Mouse (Mus musculus): ENCODE measurements around the gene Dusp13.

Dusp13 gene

DNA sequence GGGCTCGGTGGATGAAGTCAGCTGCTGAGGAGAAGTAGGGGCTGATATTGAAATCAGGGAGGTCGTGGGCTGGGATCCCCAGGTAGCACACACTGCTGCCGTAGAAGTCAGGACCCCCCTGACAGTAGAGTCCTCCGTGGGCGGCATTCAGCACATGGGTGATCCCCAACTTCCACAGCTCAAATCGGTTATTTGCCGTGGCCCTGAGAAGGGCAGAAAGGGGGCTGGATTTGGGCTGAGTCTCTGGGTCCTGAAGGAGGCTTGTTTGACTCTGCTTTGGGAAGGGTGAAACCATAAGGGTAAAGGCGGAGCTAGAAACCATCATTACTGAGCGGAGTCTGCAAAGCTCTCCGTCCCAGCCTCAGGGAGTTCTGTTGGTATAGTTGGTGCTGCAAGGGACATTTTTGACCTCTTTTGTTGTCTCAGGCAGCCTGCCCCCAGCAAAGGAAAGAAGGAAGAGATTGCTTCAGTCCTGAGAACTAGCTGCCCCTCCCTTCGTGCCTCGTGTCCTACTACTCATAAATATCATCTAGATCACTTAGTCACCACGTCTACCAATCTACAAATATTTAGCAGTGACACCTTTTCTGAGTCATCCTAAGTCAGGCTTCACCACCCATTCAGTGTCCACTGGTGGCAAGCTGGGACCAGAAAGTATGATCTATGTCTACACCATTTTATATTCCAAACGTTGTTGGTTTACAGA is 3.4 kb downstream of the Dusp13 start:
- peak; percentile 31 to 37 for DNase-seq (ENCODE audit: low spot score in 2 of 2)

DNA sequence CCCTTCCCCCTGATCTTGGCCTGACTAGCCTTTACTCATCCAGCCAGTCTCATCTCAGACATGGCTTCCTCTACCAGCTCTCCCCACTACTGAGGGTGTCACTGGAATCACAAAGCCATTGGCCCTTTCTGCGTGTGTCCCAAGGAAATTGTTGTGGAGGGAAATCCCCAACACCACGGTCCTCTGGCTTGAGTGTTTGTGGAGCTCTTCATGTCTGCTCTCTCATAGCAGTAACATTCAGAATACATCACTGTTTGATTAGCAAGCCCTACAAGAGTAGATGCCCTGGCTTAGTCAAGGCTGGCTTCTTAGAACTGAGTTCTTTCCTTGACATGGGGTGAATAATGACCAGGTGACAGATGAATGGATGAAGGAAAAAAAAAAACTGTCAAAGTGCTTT is 4.1 kb downstream of the Dusp13 start:
- DNase-seq (ENCODE audit: low spot score in 2 of 2): no peak

DNA sequence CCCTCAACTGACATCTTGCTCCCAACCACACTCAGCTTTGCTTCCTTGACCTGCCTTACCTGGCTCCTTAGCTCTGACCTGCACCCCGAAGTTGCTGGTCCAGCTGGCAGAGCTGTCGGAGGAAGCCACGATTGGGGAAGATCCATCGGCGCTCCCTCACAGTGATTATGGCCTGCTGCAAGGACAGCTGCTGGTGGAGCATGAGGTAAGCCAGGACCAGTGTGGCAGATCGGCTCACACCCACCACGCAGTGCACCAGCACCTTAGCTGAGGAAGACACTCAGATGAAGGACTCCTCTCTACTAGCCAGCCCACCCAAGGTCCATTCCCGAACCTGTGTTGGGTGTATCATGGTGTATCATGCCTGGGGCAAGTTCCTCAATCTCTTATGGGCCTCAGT is 4.7 kb downstream of the Dusp13 start:
- no peak for DNase-seq (ENCODE audit: low spot score in 2 of 2)

DNA sequence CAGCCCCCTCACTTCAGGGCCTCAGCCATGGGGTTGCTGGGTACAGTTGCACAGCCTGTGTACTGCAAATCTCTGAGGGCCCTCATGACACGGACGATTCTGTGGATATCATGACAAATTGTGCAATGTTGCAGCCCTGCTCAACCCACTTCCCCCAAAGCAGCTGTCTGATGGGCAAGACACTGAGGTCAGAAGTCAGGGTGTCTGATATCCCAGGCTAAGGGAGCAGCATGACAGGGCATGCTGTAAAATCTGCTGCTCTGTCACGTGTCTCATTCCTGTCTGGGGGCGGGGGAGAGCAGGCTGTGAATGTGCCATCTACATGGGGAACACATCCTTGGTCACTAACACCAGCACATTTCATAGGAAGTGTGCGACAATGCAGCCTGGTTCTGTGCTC is 5.8 kb downstream of the Dusp13 start:
- no peak for DNase-seq (ENCODE audit: low spot score in 2 of 2)

DNA sequence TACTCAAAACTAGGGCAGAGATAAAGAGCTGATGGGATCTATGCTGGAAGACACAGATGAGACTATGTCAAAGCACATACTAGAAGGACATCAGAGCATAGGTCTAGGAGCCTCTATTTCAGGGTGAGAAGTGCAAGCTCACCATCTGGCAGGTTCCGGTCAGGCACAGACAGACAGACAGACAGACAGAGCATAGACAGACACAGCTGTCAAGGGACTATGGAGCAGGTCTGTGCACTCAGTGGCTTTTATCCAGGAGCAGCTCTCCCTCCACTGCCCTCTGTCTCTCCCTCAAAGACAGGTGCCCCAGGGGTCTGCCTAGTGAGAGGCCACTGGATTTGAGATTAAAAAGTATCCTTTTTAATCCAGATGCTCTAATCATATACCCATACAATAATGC is 6.8 kb downstream of the Dusp13 start:
- no peak for DNase-seq (ENCODE audit: low spot score in 2 of 2)

DNA sequence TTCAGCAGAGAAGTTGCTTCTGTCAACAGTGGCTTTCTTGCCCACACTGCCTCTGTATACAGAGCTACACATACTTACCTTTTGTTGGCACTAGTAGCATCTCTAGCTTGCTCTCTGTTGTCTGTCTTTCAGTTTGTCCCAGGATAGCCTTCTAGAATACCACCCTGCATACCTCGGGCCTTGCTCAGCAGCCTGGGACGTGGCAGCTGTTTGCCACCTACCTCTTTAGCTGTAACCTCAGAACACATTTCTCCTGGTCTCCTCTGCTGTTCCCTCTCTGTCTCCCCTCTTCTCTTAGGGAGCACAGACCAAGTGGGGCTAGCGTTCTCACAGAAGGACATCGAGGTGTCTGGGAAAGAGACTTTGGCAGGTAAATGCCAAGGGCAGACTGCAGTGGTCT is 8.5 kb downstream of the Dusp13 start:
- DNase-seq (ENCODE audit: low spot score in 2 of 2): no peak

DNA sequence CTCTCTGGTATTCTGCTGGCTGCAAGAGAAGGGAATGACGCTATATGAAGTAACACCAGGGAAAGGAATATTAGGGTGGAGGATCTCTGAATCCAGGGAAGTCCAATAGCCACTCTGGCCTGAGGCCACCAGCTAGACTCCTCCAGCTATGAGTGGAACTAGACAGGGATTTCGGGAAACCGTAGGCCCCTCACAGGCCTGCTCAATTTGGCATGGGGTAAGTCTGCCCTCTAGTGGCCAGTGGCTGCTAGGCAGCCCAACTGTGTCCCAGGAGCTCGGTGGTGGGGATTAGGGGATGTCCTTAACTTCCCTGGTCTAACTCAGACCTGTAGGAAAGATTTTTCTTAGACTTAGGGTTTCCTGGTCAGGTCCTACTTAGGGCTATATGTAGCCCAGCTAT is 9.2 kb downstream of the Dusp13 start:
- peak; percentile 58 to 68 for DNase-seq (ENCODE audit: low spot score in 2 of 2)

DNA sequence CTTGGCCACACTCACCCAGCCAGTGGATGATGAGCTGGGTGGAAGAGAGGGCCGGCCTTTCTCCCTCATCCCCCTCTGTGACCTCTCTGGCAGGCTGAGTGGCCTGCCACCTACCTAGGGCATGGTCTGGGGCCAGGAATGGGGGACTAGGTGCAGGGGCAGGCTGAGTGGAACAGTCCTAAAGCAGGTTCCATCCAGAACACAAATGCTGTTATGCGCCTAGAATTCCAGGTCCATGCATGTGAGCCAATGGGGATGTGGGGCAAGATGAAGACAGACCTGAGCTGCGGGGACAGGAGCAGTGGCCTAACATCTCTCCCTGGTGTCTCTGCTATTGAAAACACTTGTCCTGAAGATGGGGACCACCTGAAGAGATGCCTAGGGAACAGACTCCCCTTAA is 9.7 kb downstream of the Dusp13 start:
- DNase-seq (ENCODE audit: low spot score in 2 of 2): no peak

DNA sequence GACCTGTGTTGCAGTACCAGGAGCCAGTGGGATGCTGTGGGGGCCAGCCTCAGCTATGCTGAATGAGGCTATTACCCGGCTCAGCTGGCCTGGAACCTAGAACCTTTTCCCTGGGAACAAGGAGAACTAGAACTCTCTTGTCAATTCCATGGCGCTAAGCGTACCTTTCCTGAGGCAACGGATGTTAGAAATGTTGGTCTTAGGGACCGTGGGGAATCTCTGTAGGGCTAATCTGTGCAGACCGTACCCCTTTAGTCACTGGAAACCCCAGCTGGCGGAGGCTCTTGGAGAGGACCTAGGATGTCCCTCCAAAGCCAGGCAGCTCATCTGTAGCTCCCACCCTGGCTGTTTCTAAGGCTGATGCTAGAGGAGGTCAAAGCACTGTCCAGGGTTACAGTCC is 10.6 kb downstream of the Dusp13 start:
- no peak for DNase-seq (ENCODE audit: low spot score in 2 of 2)

DNA sequence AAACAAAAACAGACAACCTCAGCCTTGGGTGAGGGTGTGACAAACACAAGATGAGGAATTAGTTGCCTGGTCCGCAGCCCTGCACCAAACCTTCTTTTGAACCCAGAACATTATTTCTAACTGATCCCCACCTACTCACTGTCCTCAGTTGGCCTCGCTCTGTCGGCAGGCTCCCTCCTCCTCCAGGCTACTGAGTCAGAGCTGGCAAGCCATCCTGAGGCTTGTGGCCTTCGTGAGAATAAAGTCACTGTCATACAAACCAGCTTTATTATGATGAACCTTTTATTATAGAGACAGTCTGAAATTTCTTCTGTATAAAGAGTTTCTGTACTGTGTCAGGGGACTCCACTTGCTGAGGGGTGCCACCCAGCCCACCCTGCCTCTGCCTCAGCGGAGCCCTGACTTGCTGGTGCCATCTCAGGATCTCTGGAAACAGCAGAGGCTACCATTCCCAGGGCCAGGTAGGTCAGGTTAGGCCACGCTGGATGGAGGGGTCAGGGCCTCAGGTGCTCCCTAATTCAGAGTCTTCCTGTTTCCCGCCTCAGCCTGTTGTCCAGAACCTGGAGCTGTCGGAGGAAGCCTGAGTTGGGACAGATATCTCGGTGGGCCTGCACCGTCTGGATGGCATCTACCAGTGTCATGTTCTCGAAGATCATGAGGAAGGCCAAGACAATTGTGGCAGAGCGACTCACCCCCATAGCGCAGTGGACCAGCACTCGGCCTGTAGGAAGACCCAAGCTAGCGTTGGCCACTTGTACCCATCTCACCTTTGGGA is 17.7 kb downstream of the Dusp13 start:
- no peak for DNase-seq (ENCODE audit: low spot score in 2 of 2)

DNA sequence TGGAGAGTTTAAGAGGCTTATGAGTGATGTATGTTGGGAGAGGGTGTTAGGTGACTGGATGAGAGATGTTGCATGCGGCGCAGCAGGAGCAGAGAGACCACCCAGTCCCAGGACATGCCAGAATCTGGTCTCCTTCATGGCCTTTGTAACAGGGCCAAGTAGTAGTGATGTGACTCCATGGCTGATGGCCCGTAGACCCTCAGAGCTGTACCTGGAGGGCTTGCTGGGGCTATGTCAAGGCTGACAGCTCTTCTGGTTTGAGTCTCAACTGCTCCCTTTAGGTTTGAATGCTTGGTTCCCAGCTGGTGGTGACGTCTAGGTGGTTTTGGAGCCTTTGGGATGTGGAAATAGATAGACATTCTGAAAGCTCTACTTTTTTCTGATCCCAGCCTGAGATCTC is 21.0 kb downstream of the Dusp13 start:
- DNase-seq (ENCODE audit: low spot score in 2 of 2): no peak

DNA sequence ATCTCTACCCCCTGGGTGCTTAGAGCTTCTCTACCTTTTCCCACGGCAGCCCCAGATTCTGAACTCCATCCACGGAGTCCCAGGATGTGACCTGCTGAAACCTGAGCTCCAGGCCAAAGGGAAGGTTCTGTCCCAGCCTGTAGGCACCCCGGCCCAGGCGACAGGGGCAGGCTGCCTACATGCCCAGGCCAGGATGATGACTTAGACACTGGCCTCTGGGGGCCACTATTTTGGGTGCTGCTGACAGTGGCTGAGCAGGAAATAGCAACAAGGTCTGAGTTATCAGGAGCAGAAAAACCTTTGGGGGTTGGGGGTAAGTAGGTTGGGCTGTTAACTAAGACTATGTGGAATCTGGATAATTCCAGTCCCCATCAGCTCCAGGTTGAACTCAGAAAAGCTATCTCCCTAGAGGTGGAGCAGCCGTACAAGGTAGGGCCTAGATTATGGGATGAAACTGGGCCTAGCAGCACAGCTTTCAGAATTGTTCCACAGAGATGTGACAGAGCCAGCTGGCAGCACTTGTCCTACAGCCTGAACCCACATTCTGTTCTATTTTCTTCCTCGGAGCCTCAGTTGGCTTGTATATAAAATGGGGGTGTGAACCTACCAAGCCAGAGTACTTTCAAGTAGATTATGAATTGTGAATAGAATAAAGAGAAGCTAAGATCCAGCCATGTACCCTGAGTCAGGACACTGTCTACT is 21.8 kb downstream of the Dusp13 start:
- DNase-seq (ENCODE audit: low spot score in 2 of 2): no peak

DNA sequence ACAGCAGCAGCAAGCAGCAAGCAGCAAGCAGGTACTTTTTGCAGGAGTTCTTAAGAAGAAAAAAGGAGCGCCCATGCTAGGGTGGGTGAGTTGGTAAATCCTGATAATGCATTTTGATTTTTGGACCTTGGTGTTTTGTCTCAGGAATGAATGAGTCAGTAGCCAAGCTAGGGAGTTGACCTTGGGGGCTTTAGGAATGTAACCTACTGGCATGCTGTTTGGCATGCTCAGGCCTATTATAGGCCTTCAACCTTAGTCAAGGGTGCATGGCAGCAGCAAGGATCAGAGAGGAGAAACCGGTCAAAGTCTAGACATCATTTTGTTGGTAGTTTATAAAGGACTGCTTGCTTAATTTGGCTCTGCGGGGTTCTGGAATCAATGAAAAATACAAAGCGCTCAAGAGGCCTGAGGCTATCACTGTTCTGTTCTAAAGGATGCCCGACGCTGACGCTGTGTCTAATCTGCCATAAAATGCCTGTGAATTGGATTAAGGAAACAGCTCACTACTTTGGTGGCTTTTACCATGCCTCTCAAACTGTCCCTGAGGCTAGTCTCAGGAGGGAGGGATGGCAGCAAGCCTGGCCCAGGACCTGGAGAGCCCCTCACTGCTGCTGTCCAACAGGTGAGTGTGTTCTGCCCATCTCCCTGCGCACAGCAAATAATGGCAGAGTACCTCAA is 28.8 kb downstream of the Dusp13 start:
- DNase-seq (ENCODE audit: low spot score in 2 of 2): no peak

DNA sequence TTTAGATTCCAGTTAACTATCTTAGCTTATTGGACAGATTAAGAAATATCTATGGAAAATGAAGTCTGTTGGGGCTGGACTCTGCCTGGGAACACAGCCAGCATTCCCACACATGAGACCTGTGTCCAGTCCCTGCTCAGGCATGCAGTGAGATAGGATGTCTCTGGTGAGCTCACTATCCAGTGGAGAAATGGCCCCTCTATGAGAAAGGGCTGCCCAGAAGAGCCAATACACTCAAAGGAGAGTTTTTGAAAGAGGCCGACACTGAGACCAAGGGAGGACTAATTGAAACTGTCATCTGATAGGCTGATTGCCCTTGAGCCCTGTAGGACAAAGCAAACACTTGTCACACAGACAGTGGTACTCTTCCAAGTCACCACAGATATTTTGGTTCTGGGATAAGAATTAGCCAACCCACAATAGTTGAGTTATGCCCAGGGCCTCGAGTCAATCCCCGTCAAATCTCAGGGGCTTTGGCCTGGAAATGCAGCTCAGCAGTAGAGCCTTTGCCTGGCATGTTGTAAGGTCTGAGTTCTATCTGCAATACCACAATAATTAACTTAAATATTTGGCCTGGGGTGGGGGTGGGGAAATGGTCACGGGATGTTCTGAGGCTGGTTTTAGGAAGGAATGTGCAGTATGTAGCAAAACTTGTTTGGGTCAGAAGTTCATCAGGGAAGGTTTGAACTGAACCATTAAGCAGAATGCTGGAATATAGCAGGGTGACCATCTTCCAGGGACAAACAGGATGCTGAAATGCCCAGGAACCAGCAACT is 30.4 kb downstream of the Dusp13 start:
- no peak for DNase-seq (ENCODE audit: low spot score in 2 of 2)

DNA sequence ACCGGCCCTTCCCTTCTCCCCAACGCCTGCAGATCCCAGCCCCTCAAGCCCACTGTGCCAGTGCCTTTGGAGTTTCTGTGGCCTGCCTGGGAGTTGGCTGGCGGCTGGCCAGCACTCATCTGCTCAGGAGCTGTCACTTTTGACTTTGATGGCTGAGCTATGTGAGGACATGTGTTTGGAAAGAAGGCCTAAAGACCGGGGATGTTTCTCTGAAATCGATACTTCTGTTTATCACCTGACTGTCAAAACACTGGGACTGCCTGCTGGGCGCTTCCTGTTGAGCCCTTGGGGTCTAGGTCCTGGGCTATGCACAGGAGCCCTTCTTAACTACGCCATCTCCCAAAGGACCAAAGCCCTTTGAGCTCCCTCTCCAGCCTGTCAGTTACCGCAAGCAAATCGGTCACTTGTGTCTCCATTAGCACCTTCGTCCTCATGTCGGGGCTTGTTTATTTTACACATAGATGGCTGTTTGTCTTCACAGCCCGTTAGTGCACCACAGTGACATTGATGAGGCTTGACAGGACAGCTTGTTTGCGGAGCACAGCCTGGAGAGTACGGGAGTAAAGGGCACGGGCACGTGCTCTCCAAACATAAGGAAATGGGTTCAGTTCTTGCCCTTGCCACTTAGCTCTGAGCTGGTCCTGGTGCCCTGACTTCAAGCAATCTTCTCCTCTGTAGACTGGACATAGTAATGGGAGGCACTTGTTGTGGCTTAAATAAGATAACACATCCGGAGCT is 31.2 kb downstream of the Dusp13 start:
- no peak for DNase-seq (ENCODE audit: low spot score in 2 of 2)

DNA sequence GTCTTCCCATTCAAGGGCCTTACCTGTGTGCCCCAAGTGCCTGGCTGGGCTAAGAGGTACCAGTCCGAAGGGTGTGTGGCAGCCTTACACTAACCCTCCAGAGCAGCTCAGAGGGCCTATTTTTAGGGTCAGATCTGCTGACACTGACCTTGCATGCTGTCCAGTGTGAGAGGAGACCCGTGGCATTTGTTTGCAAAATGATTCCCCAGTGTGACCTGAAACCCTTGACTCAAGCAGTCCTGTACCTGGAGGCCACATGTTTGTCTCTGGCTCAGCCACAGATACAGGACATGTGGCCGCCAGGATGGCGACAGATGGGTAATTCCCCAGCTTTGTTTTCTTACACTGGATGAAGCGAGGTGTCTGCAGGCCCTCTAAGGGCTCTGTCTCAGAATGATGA is 36.5 kb downstream of the Dusp13 start, which contains the start of gene Dupd1:
Dupd1 (minus strand) TSS at position 91 of the 400 bp plus-strand sequence.
- no peak for DNase-seq (ENCODE audit: low spot score in 2 of 2)

DNA sequence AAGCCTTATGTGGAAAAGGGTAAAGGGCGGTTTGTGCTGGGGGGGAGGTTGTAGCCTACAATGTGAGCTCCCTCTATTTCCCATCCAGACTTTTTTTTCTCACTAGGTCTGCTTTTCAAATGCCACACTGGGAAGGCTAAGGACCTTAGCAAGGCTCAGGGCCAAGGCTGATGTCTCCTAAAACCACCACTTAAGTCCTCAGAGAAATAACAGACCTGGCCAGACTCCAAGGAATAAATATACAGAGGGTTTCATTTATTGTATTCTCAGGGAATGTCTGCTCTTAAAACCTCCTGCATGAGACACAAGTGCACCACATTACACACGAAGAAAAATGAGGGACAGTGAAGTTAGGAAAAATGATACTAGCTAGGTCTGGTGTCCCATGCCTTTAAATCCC is 39.8 kb downstream of the Dusp13 start:
- no peak for DNase-seq (ENCODE audit: low spot score in 2 of 2)

DNA sequence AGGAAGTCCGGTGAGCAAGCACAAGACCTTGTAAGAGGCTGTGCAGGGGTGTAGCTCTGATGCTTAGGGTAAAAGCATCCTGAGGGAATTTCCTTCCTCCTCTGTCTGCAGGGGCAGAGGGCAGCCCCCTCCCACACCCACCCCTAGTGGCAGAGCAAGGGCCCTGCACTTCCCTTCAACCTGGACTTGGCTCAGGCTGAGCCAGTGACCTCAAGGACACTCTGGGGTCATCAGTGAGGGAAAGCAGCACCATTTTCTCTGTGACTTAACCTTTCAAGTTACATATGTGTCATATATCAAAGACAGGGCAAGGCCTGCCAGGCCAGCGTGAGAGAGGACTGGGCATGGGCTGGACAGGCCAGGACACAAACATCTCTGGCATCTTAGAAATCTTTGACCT is 41.4 kb downstream of the Dusp13 start:
- no peak for DNase-seq (ENCODE audit: low spot score in 2 of 2)

DNA sequence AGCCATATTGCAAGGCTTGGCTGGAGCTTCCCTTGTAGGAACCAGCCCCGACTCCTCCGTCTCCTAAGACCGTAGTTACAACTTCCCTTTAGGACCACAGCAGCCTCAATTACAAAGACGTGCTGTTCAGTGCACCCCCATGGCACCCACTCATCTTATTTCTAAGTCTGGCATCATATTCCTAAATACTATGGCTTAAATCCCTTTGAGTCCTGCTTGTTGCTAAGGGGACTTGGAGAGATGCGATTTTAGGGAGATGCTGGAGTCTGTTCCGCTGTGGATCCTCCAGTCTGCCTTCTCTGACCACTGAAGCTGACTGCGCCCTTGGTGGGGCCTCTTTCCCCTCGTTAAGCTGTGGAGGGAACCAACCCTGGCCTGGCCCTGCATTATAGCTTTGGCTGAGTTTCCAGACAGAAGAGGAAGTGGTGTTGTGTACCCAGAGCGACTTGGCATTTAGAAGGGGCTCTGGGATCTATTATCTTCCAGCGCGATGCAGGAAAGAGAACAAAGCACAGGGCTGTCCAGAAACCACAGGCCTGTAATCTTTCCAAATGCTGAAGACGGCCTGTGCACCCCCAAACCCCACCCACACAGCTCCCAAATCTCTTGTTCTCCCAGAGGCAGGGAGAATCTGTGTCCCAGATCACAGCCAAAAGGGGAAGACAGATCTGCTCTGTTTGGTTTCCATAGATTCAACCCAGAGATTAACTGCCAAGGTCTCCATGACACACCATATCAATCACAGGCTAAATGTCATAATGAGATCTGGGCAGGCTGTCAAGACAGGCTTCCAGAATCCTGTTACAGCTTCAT is 44.0 kb downstream of the Dusp13 start:
- DNase-seq (ENCODE audit: low spot score in 2 of 2): no peak

DNA sequence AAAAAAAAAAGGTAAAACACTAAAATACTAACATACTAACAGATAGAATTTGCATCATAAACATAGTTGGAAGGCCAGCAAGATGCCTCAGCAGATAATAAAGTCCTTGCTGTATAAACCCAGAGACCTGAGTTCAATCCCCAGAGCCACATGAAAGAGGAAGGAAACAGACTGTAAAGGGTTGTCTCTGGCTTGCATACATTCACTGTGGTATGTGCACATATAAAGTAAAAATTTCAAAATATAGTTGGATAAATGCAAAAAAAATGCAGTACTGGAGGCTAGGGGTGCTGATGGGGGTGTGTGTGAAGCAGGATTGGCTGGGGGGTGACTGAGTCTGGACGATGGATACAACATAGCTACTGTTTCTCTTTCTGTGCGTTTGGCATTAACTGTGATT is 45.5 kb downstream of the Dusp13 start:
- DNase-seq (ENCODE audit: low spot score in 2 of 2): no peak
